27 mouse cellular contexts compared by ENCODE assay signal in genomic region chr5:112572217-112572616, GRCm38 (mm10). TPM values are rescaled to one million over a fixed set of nuclear protein-coding genes. Genes with fewer than 3 reads are reported as not detected.
DNase-seq lines count a peak whose midpoint lies in the region; ATAC-seq lines count a peak whose summit lies in the region.
"Had no signal": no experiment of that assay in that cellular context is flagged by ENCODE, and none has a peak within 500 bp of the region (broad histone marks: within the 10 kb centered on the region; RNA-seq: fewer than 3 reads in every experiment).

No protein-coding gene starts in this region.

- H3K27me3 ChIP-seq in midbrain, embryonic 16.5 days (ENCODE audit: control insufficient read depth, insufficient read depth, low read depth, low read length) = no peaks in the 10 kb centered on the region
- peaks cover 55% of the 10 kb centered on the region for H3K27me3 ChIP-seq in midbrain, embryonic 10.5 days (ENCODE audit: low read depth, poor library complexity, severe bottlenecking)

- H3K4me3 ChIP-seq in midbrain, embryonic 16.5 days (ENCODE audit: low read depth, low read length) = no peak overlapping the region
- no peak overlapping the region for H3K4me3 ChIP-seq in midbrain, embryonic 10.5 days
- H3K4me3 ChIP-seq: forebrain, embryonic 10.5 days; forebrain, embryonic 13.5 days; gastrocnemius, adult 2 months; heart, embryonic 12.5 days; heart, embryonic 15.5 days; hindbrain, embryonic 10.5 days; intestine, embryonic 15.5 days had no signal

- no peak overlapping the region for H3K27ac ChIP-seq in midbrain, embryonic 16.5 days (ENCODE audit: low read length)
- H3K27ac ChIP-seq in midbrain, embryonic 10.5 days (replicated peaks) = no peak overlapping the region
- H3K27ac ChIP-seq: forebrain, embryonic 10.5 days; forebrain, embryonic 13.5 days; gastrocnemius, adult 2 months; heart, embryonic 15.5 days; hindbrain, embryonic 10.5 days; hindbrain, embryonic 14.5 days; intestine, embryonic 15.5 days had no signal

- H3K9me3 ChIP-seq in midbrain, embryonic 16.5 days (replicated peaks; ENCODE audit: control insufficient read depth, low read length, poor library complexity, severe bottlenecking) = no peaks in the 10 kb centered on the region
- H3K9me3 ChIP-seq in midbrain, embryonic 10.5 days (replicated peaks) = no peaks in the 10 kb centered on the region
- H3K9me3 ChIP-seq: forebrain, embryonic 10.5 days; forebrain, embryonic 13.5 days; heart, embryonic 12.5 days; heart, embryonic 15.5 days; hindbrain, embryonic 10.5 days; intestine, embryonic 15.5 days had no signal

- no peak for ATAC-seq in midbrain, embryonic 16.5 days
- ATAC-seq: activated CD4-positive, CD25-positive, alpha-beta regulatory T cell, adult 4 months; CD4-positive, CD25-positive, alpha-beta regulatory T cell, adult 4 months; forebrain, embryonic 13.5 days; forebrain, embryonic 16.5 days; intestine, embryonic 15.5 days had no signal

- peaks cover 22% of the 10 kb centered on the region for H3K4me1 ChIP-seq in midbrain, embryonic 16.5 days (ENCODE audit: control insufficient read depth, insufficient read depth, low read length)
- peaks cover 29% of the 10 kb centered on the region for H3K4me1 ChIP-seq in midbrain, embryonic 10.5 days

- peak overlapping the region; percentile 79 for H3K4me2 ChIP-seq in midbrain, embryonic 16.5 days (ENCODE audit: low read length)
- H3K4me2 ChIP-seq: heart, embryonic 12.5 days; heart, embryonic 15.5 days; intestine, embryonic 15.5 days had no signal

- no peaks in the 10 kb centered on the region; the same call in 1 of the 2 replicates for H3K36me3 ChIP-seq in midbrain, embryonic 16.5 days (ENCODE audit: control insufficient read depth, insufficient read depth, low read length)
- H3K36me3 ChIP-seq in midbrain, embryonic 10.5 days = no peaks in the 10 kb centered on the region
- H3K36me3 ChIP-seq: forebrain, embryonic 10.5 days; heart, embryonic 12.5 days; heart, embryonic 15.5 days; hindbrain, embryonic 10.5 days; intestine, embryonic 15.5 days had no signal

- WGBS in midbrain, embryonic 16.5 days = 63% methylated on average over 2 of the region's 2 CpGs
- WGBS in midbrain, embryonic 10.5 days = 72% methylated on average over 2 of the region's 2 CpGs

- H3K9ac ChIP-seq in midbrain, embryonic 16.5 days (ENCODE audit: low read depth, low read length) = no peak overlapping the region
- H3K9ac ChIP-seq: forebrain, embryonic 13.5 days; heart, embryonic 12.5 days; heart, embryonic 15.5 days; hindbrain, embryonic 14.5 days; intestine, embryonic 15.5 days had no signal

- no peak for DNase-seq in midbrain, embryonic 10.5 days (ENCODE audit: low spot score)
- DNase-seq in ES-CJ7 (ENCODE audit: low read depth, low spot score) (peak; percentile 55), R1 (ENCODE audit: low read depth, low spot score) (peak; percentile 54)
- peak; percentile 1 for DNase-seq in induced T-regulatory cell, adult 2 months (ENCODE audit: low read depth)
- no peak for DNase-seq in kidney, postnatal 14 days
- DNase-seq: adrenal gland, adult 8-10 months; adrenal gland, postnatal 25 days; cerebellum, adult 18-20 months; cerebellum, adult 9-10 months; cerebellum, postnatal 14 days; gastrocnemius, adult 2 months; gastrocnemius, postnatal 25 days; heart, adult 18-20 months; heart, postnatal 10 days; heart, postnatal 36 days had no signal

RNA-seq across cellular contexts. Expression of gene Sez6l, which starts 4.8 kb away (rescaled TPM):
- 72.9 and 75.7 TPM in 2 replicates for polyA plus RNA-seq in midbrain, embryonic 16.5 days (2015; fragmentation: Nextera tagmentation; extraction: Ambion mirVana)
- 1.7 and 2.7 TPM in 2 replicates for polyA plus RNA-seq in midbrain, embryonic 10.5 days (2016; fragmentation: Nextera tagmentation; extraction: Ambion mirVana)
- polyA plus RNA-seq: activated CD4-positive, CD25-positive, alpha-beta regulatory T cell, adult 4 months; C2C12; CD4-positive, CD25-positive, alpha-beta regulatory T cell, adult 4 months had no signal

Comparison
In these comparisons a context has a peak if more than half of its experiments do, and no peak if none do; other contexts are left out.
1. RNA of gene Sez6l, which starts 4.8 kb away (polyA plus RNA-seq): 72.9 to 75.7 TPM in midbrain, embryonic 16.5 days; 1.7 to 2.7 TPM in midbrain, embryonic 10.5 days; every median in the first group is over 10 times any median in the second.
2. DNase-seq: peak in ES-CJ7 (single experiment), R1 (single experiment) and induced T-regulatory cell, adult 2 months (single experiment); none in midbrain, embryonic 10.5 days (single experiment) and kidney, postnatal 14 days (single experiment).